ENCODE assay signal across 8 mouse cellular contexts in genomic region chr4:139091478-139092355, GRCm38 (mm10). TPM values are rescaled to one million over a fixed set of nuclear protein-coding genes. Genes with fewer than 3 reads are reported as not detected.
DNase-seq lines count a peak whose midpoint lies in the region; ATAC-seq and TF ChIP-seq lines count a peak whose summit lies in the region.

No protein-coding gene starts in this region.

- H3K4me2 ChIP-seq in embryonic facial prominence, embryonic 12.5 days (replicated peaks): peak overlapping the region; percentile 76
- peak overlapping the region; percentile 93 for H3K4me2 ChIP-seq in lung, embryonic 14.5 days

- peak overlapping the region; percentile 49 for H3K4me3 ChIP-seq in lung, adult 2 months (replicated peaks; ENCODE audit: extremely low read depth, low read depth, low read length)
- peak overlapping the region; percentile 80 for H3K4me3 ChIP-seq in embryonic facial prominence, embryonic 12.5 days
- peak overlapping the region; percentile 73 for H3K4me3 ChIP-seq in lung, embryonic 14.5 days (ENCODE audit: low read depth, low read length)

- no peak for TF ChIP-seq CTCF in lung, adult 2 months (IDR thresholded peaks at IDR 0.05; ENCODE audit: insufficient read depth, low read length)
- no peak for TF ChIP-seq CTCF in lung, embryonic 14.5 days (IDR thresholded peaks at IDR 0.05; ENCODE audit: low read depth)

- peak; percentile 47 for DNase-seq in lung, adult 2 months
- DNase-seq in lung, postnatal 36 days: no peak
- peak; percentile 60 for DNase-seq in heart, postnatal 4 days
- DNase-seq in lung, embryonic 14.5 days: peak; percentile 59
- no peak for DNase-seq in thymus, postnatal 36 days

- H3K9me3 ChIP-seq in embryonic facial prominence, embryonic 12.5 days: no peaks in the 10 kb centered on the region
- H3K9me3 ChIP-seq in lung, embryonic 14.5 days (ENCODE audit: low read depth, low read length): no peaks in the 10 kb centered on the region; the same call in 1 of the 2 replicates

- H3K36me3 ChIP-seq in embryonic facial prominence, embryonic 12.5 days: 0 out of 2 replicates have a peak, but pooled peaks cover 7% of the 10 kb centered on the region
- no peaks in the 10 kb centered on the region for H3K36me3 ChIP-seq in lung, embryonic 14.5 days (ENCODE audit: insufficient read depth)

- ATAC-seq in embryonic facial prominence, embryonic 12.5 days (ENCODE audit: insufficient number of reproducible peaks, insufficient read depth, low FRiP score, low TSS enrichment): no peak
- peak; percentile 42; the same call in 1 of the 2 replicates for ATAC-seq in lung, embryonic 14.5 days (ENCODE audit: insufficient read depth)
- ATAC-seq in activated CD4-positive, CD25-positive, alpha-beta regulatory T cell, adult 4 months: no peak
- ATAC-seq in granulocyte monocyte progenitor cell, adult 5-6 weeks (replicated peaks; ENCODE audit: poor library complexity, severe bottlenecking): no peak; the same call in 1 of the 2 replicates

- H3K27me3 ChIP-seq in embryonic facial prominence, embryonic 12.5 days: peaks cover 28% of the 10 kb centered on the region
- H3K27me3 ChIP-seq in lung, embryonic 14.5 days (ENCODE audit: insufficient read depth, low read length): peaks cover 9% of the 10 kb centered on the region; the same call in 1 of the 2 replicates

- peak overlapping the region; percentile 88 for H3K27ac ChIP-seq in embryonic facial prominence, embryonic 12.5 days
- peak overlapping the region; percentile 2; the same call in 1 of the 2 replicates for H3K27ac ChIP-seq in lung, embryonic 14.5 days (ENCODE audit: low read depth)

- WGBS in lung, adult 2 months: 9% methylated on average over 28 of the region's 28 CpGs
- WGBS in embryonic facial prominence, embryonic 12.5 days: 2% methylated on average over 28 of the region's 28 CpGs
- 2% methylated on average over 28 of the region's 28 CpGs for WGBS in lung, embryonic 14.5 days

- 0 out of 2 replicates have a peak, but pooled peaks have one; percentile 40 for TF ChIP-seq POLR2A in lung, adult 2 months (IDR thresholded peaks at IDR 0.05; ENCODE audit: borderline replicate concordance, extremely low read depth, low read depth, low read length)

- peaks cover 14% of the 10 kb centered on the region for H3K4me1 ChIP-seq in lung, adult 2 months (ENCODE audit: control insufficient read depth, insufficient read depth, low read length)
- H3K4me1 ChIP-seq in embryonic facial prominence, embryonic 12.5 days: peaks cover 35% of the 10 kb centered on the region
- peaks cover 5% of the 10 kb centered on the region; the same call in 1 of the 2 replicates for H3K4me1 ChIP-seq in lung, embryonic 14.5 days (ENCODE audit: insufficient read depth)

- H3K9ac ChIP-seq in embryonic facial prominence, embryonic 12.5 days: peak overlapping the region; percentile 92
- H3K9ac ChIP-seq in lung, embryonic 14.5 days: peak overlapping the region; percentile 81

RNA-seq across cellular contexts. Expression of gene Nbl1, which starts 1.1 kb away (rescaled TPM):
- polyA plus RNA-seq in lung, adult 2 months (2012; rRNA removed): 330 and 497 TPM in 2 replicates
- 160 and 161 TPM in 2 replicates for polyA plus RNA-seq in embryonic facial prominence, embryonic 12.5 days (2016; fragmentation: Nextera tagmentation; extraction: Ambion mirVana)
- 10 to 100 TPM; 19.6 to 20.8 TPM for total RNA-seq in heart, postnatal 4 days (2021)
- 43.8 and 48.0 TPM in 2 replicates for polyA plus RNA-seq in lung, embryonic 14.5 days (2014; fragmentation: Nextera tagmentation; extraction: Ambion mirVana)
- under 1 TPM in 1 of 2 experiments, not detected in 1; 0.27 TPM for polyA plus RNA-seq in activated CD4-positive, CD25-positive, alpha-beta regulatory T cell, adult 4 months (2017; shearing (Covaris generic))
- total RNA-seq in granulocyte monocyte progenitor cell, adult 5-6 weeks (2014; fragmentation: Nextera tagmentation): not detected in 2 replicates
- not detected in 2 replicates for total RNA-seq in granulocyte monocyte progenitor cell, adult 5-6 weeks (2017)

RNA-seq across cellular contexts. Expression of gene Htr6, which starts 16.3 kb away (rescaled TPM):
- 0.19 and 0.22 TPM in 2 replicates for polyA plus RNA-seq in lung, adult 2 months (2012; rRNA removed)
- 0.40 and 0.67 TPM in 2 replicates for polyA plus RNA-seq in embryonic facial prominence, embryonic 12.5 days (2016; fragmentation: Nextera tagmentation; extraction: Ambion mirVana)
- not detected for total RNA-seq in heart, postnatal 4 days (2021)
- not detected in 2 replicates for polyA plus RNA-seq in lung, embryonic 14.5 days (2014; fragmentation: Nextera tagmentation; extraction: Ambion mirVana)
- polyA plus RNA-seq in activated CD4-positive, CD25-positive, alpha-beta regulatory T cell, adult 4 months (2017; shearing (Covaris generic)): not detected
- total RNA-seq in granulocyte monocyte progenitor cell, adult 5-6 weeks (2014; fragmentation: Nextera tagmentation): not detected in 2 replicates
- total RNA-seq in granulocyte monocyte progenitor cell, adult 5-6 weeks (2017): not detected in 2 replicates

RNA-seq across cellular contexts. Expression of gene Minos1, which starts 39.2 kb away (rescaled TPM):
- polyA plus RNA-seq in lung, adult 2 months (2012; rRNA removed): 29.7 and 37.7 TPM in 2 replicates
- 505 and 512 TPM in 2 replicates for polyA plus RNA-seq in embryonic facial prominence, embryonic 12.5 days (2016; fragmentation: Nextera tagmentation; extraction: Ambion mirVana)
- 100 to 1,000 TPM; 588 to 656 TPM for total RNA-seq in heart, postnatal 4 days (2021)
- polyA plus RNA-seq in lung, embryonic 14.5 days (2014; fragmentation: Nextera tagmentation; extraction: Ambion mirVana): 501 and 531 TPM in 2 replicates
- 100 to 1,000 TPM; 358 to 400 TPM for polyA plus RNA-seq in activated CD4-positive, CD25-positive, alpha-beta regulatory T cell, adult 4 months (2017; shearing (Covaris generic))
- 530 and 613 TPM in 2 replicates for total RNA-seq in granulocyte monocyte progenitor cell, adult 5-6 weeks (2014; fragmentation: Nextera tagmentation)
- total RNA-seq in granulocyte monocyte progenitor cell, adult 5-6 weeks (2017): 186 and 246 TPM in 2 replicates

Comparison
In these comparisons a context has a peak if more than half of its experiments do, and no peak if none do; other contexts are left out.
1. DNase-seq: peak in lung, adult 2 months (single experiment), heart, postnatal 4 days (single experiment) and lung, embryonic 14.5 days (single experiment); none in lung, postnatal 36 days (single experiment) and thymus, postnatal 36 days (0 of 2).
2. RNA of gene Nbl1, which starts 1.1 kb away (polyA plus RNA-seq): 330 to 497 TPM in lung, adult 2 months, 160 to 161 TPM in embryonic facial prominence, embryonic 12.5 days and 43.8 to 48.0 TPM in lung, embryonic 14.5 days; 0.27 TPM in activated CD4-positive, CD25-positive, alpha-beta regulatory T cell, adult 4 months; every median in the first group is over 10 times any median in the second.
3. Peak in every context shown above with its lines, with median percentiles within 50 percentile points of each other: H3K4me3 ChIP-seq.